Mouse (Mus musculus) lung, postnatal 0 days (tissue): ENCODE results near the gene Utf1. TPM values are rescaled to one million over a fixed set of nuclear protein-coding genes. Genes with fewer than 3 reads are reported as not detected.

Experiments used
- ATAC-seq: fragments of 200-750 bp; cut with Nextera tagmentation; 2 replicates; pipeline ENCODE4 v1.8.0; 2017; ENCODE audit warnings: moderate library complexity
- DNase-seq: peaks from one replicate; pipeline ENCODE4 v3.0.0-alpha.2; 2016; ENCODE audit warnings: low spot score
- H3K27ac ChIP-seq: fragments of 300-500 bp; sonication (generic); 2 replicates; pipeline ENCODE4 v1.5.1; 2014; ENCODE audit warnings: antibody characterized with exemption, mild to moderate bottlenecking, low read length, mixed read lengths
- H3K27me3 ChIP-seq: fragments of 300-500 bp; sonication (generic); replicated peaks from 2 replicates; pipeline ENCODE4 v1.6.1; 2014; ENCODE audit warnings: low read length, mixed read lengths; ENCODE audit not compliant: insufficient read depth
- H3K36me3 ChIP-seq: fragments of 300-500 bp; sonication (generic); 2 replicates; pipeline ENCODE4 v1.6.1; 2014; ENCODE audit warnings: low read length, mixed read lengths; ENCODE audit not compliant: insufficient read depth
- H3K4me1 ChIP-seq: fragments of 300-500 bp; sonication (generic); 2 replicates; pipeline ENCODE4 v1.6.1; 2014; ENCODE audit warnings: antibody characterized with exemption, low read depth, low read length, mixed read lengths; ENCODE audit not compliant: insufficient read depth
- H3K4me2 ChIP-seq: fragments of 300-500 bp; sonication (generic); replicated peaks from 2 replicates; pipeline ENCODE4 v1.6.1; 2014; ENCODE audit warnings: low read depth, mild to moderate bottlenecking, low read length, moderate library complexity, mixed read lengths
- H3K4me3 ChIP-seq: fragments of 300-500 bp; sonication (generic); 2 replicates; pipeline ENCODE4 v1.5.1; 2014; ENCODE audit warnings: low read depth, low read length
- H3K9ac ChIP-seq: fragments of 300-500 bp; sonication (generic); replicated peaks from 2 replicates; pipeline ENCODE4 v1.6.1; 2014; ENCODE audit warnings: low read depth, mild to moderate bottlenecking
- H3K9me3 ChIP-seq: fragments of 300-500 bp; sonication (generic); 2 replicates; pipeline ENCODE4 v1.6.1; 2016; ENCODE audit warnings: low read length, mixed read lengths
- CTCF ChIP-seq: IDR thresholded peaks from 2 replicates; pipeline ENCODE4 v1.5.1; 2016; ENCODE audit warnings: antibody characterized with exemption, mild to moderate bottlenecking
- EP300 ChIP-seq: IDR thresholded peaks from 2 replicates; pipeline ENCODE4 v1.6.1; 2016; ENCODE audit warnings: antibody characterized with exemption, mild to moderate bottlenecking, control low read depth
- WGBS: fragments of 180-500 bp; shearing (Covaris S2); extraction: QIAGEN DNeasy Blood & Tissue Kit; methylation state at CpG from one replicate; pipeline ENCODE4 v1.1.7; 2014; 5-methylcytosine and 5-hydroxymethylcytosine counted together
- polyA plus RNA-seq: library from polyadenylated mRNA; unstranded; fragments of >200 nt; fragmentation: Nextera tagmentation; extraction: Ambion mirVana; gene quantifications from 2 replicates; pipeline ENCODE4 v1.2.1, GENCODE M21; 2015

Utf1 gene
- polyA plus RNA-seq, 1 experiment from 2014 or later = not detected

DNA sequence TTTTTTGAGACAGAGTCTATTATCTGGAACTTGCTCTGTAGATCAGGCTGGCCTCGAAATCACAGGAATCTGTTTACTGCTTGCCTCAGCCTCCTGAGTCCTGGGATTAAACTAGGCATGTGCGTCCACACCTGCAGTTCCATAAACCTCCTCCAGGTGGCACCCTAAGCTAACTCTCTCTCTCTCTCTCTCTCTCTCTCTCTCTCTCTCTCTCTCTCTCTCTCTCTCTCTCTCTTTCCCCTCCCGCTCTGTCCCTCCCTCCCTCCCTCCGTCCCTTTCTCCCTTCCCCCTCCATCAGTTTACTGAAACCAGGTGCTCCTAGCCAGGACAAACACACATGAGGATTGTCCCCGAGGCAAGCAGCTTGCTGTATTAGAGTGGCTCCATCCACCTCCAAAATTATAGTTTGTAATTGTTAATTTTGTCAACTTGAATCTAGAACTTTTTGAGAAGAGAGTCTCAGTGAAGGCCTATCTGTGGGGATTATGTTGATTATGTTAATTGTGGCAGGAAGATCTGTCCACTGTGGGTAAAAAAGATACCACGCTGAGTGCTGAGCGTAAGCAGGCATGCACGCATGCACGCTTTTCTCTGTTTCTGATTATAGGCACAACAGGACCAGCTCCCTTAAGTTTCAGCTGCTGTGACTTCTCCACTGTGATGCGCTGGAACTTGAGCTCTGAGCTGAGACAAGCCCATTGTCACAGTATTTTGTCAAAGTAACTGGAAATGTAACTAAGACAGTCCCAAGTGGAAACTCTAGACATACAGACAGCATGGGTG is 25.9 kb downstream of the Utf1 start:
- peak; percentile 65 for DNase-seq
- Histone ChIP-seq H3K27me3 (no peaks in the 10 kb centered on the region), H3K27ac (no peak overlapping the region), H3K36me3 (no peaks in the 10 kb centered on the region), H3K4me3 (no peak overlapping the region), H3K9ac (no peak overlapping the region), H3K9me3 (no peaks in the 10 kb centered on the region), H3K4me1 (no peaks in the 10 kb centered on the region), H3K4me2 (no peak overlapping the region)
- no peak for ATAC-seq
- TF ChIP-seq CTCF = peak; percentile 86
- no peak for TF ChIP-seq EP300
- 43% methylated on average over 10 of the region's 10 CpGs for WGBS

DNA sequence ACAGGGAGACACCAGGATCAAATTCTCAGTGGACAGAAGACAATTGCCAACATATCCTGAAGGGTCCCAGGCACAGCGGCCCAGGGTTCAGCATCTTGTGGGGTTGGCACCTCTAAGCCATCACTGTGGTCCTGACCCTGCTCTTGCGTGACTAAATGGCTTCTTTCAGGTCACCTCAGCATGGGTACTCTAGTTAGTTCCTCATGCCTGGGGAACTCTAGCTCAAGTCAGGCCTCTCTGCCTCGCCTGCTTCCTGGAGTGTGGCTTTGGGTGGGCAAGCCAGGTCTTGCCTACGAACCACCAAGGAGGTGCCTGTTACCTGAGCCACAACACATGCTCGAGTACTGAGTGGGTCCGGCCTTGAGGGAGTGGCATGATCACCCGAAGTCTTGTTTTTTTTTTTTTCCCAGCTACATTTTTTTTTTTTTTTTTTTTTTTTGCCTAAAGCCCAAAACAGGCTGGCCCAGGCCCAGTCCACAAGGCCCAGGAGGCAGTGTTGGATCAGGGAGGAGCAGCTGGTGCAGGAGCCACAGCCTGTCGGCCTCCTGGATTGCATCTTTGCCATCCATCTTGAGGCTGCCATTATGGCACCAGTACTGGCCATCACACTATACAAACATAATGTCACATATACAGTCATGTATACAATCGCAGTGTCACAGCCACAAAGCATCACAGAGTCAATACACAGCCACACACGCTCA is 26.8 kb downstream of the Utf1 start:
- no peaks in the 10 kb centered on the region for H3K36me3 ChIP-seq
- ATAC-seq = no peak
- no peak overlapping the region for H3K4me3 ChIP-seq
- 73% methylated on average over 10 of the region's 10 CpGs for WGBS
- no peaks in the 10 kb centered on the region for H3K27me3 ChIP-seq
- H3K9ac ChIP-seq = no peak overlapping the region
- DNase-seq = no peak
- H3K4me1 ChIP-seq = no peaks in the 10 kb centered on the region
- no peak overlapping the region for H3K27ac ChIP-seq
- H3K9me3 ChIP-seq = no peaks in the 10 kb centered on the region
- TF ChIP-seq EP300 (no peak), CTCF (no peak)
- no peak overlapping the region for H3K4me2 ChIP-seq

- no peak for TF ChIP-seq EP300
- no peak for TF ChIP-seq CTCF
- H3K9me3 ChIP-seq = no peaks in the 10 kb centered on the region
- no peak overlapping the region for H3K9ac ChIP-seq
- H3K4me1 ChIP-seq = no peaks in the 10 kb centered on the region
- no peaks in the 10 kb centered on the region for H3K27me3 ChIP-seq
- H3K4me3 ChIP-seq = no peak overlapping the region
- DNase-seq = no peak
- no peak for ATAC-seq
- no peak overlapping the region for H3K4me2 ChIP-seq
- 72% methylated on average over 5 of the region's 5 CpGs for WGBS
- no peaks in the 10 kb centered on the region for H3K36me3 ChIP-seq
- H3K27ac ChIP-seq = no peak overlapping the region
Measured at GRCm38 (mm10) chr7:139970979-139971378, 27.4 kb downstream of the Utf1 start.

- H3K27ac ChIP-seq = no peak overlapping the region
- H3K4me3 ChIP-seq = no peak overlapping the region
- ATAC-seq = peak; percentile 30; the same call in 1 of the 2 replicates
- peak; percentile 31 for DNase-seq
- no peaks in the 10 kb centered on the region for H3K27me3 ChIP-seq
- no peak overlapping the region for H3K4me2 ChIP-seq
- no peaks in the 10 kb centered on the region for H3K36me3 ChIP-seq
- TF ChIP-seq EP300 (no peak), CTCF (no peak)
- H3K9me3 ChIP-seq = no peaks in the 10 kb centered on the region
- WGBS = 61% methylated on average over 6 of the region's 6 CpGs
- H3K9ac ChIP-seq = no peak overlapping the region
- no peaks in the 10 kb centered on the region for H3K4me1 ChIP-seq
Measured at GRCm38 (mm10) chr7:139971436-139971835, 27.8 kb downstream of the Utf1 start.

- Histone ChIP-seq H3K9me3 (no peaks in the 10 kb centered on the region), H3K4me3 (no peak overlapping the region), H3K27me3 (no peaks in the 10 kb centered on the region), H3K36me3 (no peaks in the 10 kb centered on the region), H3K4me2 (no peak overlapping the region), H3K4me1 (no peaks in the 10 kb centered on the region), H3K9ac (no peak overlapping the region), H3K27ac (no peak overlapping the region)
- TF ChIP-seq EP300 (no peak), CTCF (no peak)
- ATAC-seq (no peak), DNase-seq (no peak)
Measured at GRCm38 (mm10) chr7:139972923-139973331, 29.3 kb downstream of the Utf1 start.

- Histone ChIP-seq H3K9me3 (no peaks in the 10 kb centered on the region), H3K4me1 (no peaks in the 10 kb centered on the region), H3K4me2 (no peak overlapping the region), H3K36me3 (no peaks in the 10 kb centered on the region), H3K4me3 (no peak overlapping the region), H3K9ac (no peak overlapping the region), H3K27me3 (no peaks in the 10 kb centered on the region), H3K27ac (no peak overlapping the region)
- TF ChIP-seq CTCF (no peak), EP300 (no peak)
- WGBS = 82% methylated on average over 10 of the region's 10 CpGs
- DNase-seq = peak; percentile 53
- no peak for ATAC-seq
Measured at GRCm38 (mm10) chr7:139974307-139974706, 30.7 kb downstream of the Utf1 start.
